Mouse (Mus musculus): ENCODE data around the gene Tmub2. TPM values are rescaled to one million over a fixed set of nuclear protein-coding genes. Genes with fewer than 3 reads are reported as not detected.
"Not testable (repeated sequence)": the region's sequence is repeated elsewhere in the genome, so short reads cannot be mapped to it uniquely, and the experiment has no call there.

Tmub2 gene
- total RNA-seq, 4 experiments from 2014 or later, result 14.7 to 15.8 (median 15.0) TPM

DNA sequence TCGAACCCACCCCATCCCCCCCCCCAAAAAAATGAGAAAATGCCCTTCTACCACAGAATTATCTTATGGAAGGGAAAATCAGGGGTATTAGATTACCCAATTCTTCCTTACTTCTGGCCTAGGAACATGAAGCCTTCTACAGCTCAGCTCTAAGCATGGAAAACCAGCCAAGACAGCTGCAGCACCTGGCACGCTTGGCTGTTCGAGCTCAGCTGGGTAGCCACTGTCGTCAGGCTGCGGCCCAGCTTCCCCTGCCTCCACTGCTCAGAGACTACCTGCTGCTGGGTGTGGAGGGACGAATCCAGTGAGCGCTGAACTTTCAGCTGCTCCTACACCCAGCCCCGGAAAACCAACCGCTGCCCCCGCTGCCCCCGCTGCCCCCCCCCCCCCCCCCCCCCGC, 7.0 kb upstream of the Tmub2 start:
- peak in 1 of 2 experiments; percentile 47 for DNase-seq (ENCODE audit: low spot score in 2 of 2)

DNA sequence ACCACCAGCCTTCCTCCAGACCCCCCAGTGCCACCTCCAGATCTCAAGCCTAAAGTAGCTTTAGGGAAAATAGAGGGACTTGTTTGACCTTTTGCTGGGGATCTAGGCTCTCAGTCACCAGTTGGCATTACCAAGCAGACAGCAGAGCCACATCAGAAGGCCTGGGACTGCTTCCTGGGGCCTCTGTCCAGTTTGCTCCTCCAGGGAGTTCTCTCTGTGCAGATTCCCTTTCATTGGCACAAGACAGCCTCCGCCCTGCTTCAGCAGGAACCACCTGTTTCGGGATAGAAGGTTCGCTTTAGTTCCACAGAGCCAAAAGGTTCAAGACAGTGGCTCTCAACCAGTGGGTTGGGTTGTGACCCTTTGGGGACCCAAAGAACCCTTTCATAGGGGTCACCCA, 5.1 kb upstream of the Tmub2 start:
- DNase-seq (ENCODE audit: low spot score in 2 of 2), result peak; percentile 55 to 63

DNA sequence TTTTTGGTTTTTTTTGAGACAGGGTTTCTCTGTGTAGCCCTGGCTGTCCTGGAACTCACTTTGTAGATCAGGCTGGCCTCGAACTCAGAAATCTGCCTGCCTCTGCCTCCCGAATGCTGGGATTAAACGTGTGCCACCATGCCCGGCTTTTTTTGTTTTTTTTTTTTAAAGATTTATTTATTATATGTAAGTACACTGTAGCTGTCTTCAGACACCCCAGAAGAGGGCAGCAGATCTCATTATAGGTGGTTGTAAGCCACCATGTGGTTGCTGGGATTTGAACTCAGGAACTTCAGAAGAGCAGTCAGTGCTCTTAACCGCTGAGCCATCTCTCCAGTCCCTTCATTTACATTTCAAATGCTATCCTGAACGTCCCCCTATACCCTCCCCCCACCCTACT, 4.5 kb upstream of the Tmub2 start:
- DNase-seq (ENCODE audit: low spot score in 2 of 2), result not testable (repeated sequence)

DNA sequence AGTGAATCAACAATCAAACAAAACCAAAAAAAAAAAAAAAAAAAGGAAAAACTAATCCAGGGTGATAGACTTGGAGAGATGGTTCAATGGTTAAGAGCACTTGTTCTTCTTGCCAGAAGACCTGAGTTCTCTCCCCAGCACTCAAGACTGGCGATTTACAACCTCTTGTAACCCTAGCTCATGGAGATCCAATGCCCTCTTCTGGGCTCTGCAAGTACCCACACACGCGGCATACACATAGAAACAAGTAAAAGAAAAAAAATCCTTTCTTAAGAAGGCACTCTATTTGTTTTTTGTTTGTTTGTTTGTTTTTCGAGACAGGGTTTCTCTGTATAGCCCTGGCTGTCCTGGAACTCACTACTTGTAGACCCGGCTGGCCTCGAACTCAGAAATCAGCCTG, 809 bp upstream of the Tmub2 start:
- no peak for DNase-seq (ENCODE audit: low spot score in 2 of 2)

DNA sequence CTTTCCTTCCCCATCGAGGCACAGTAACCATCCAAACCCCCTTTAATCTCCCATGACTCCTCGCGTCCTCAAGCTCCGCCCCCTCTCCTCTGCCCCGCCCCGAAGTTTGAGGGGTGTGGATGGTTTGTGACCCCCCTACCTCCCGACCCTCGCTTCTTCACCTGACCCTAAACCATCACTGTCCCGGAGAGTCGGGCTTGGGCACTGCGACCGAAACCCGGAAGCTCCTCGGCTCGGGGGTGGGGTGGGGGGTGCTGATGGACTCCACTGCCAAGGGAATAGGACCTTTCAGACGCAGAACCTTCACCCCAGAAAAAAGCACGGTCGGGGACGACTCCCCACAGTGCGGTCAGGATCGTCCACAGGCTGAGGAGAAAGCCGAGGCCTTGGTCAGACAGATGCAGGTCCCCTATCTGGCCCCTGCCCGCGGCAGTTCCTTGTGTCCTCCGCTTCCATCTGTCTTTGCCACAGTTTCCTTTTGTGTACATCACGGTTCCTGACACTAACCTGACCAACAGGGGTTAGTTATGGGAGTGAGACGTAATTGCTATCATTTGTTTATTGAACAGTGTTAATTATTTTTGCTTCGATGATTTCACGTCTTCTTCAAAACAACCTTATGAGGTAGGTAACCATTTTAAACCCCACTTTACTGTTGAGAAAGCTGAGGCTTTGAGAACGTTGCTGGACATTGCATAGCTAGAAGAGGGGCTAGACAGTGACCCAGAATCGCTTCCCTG, 534 bp downstream of the Tmub2 start:
- no peak for DNase-seq (ENCODE audit: low spot score in 2 of 2)

DNA sequence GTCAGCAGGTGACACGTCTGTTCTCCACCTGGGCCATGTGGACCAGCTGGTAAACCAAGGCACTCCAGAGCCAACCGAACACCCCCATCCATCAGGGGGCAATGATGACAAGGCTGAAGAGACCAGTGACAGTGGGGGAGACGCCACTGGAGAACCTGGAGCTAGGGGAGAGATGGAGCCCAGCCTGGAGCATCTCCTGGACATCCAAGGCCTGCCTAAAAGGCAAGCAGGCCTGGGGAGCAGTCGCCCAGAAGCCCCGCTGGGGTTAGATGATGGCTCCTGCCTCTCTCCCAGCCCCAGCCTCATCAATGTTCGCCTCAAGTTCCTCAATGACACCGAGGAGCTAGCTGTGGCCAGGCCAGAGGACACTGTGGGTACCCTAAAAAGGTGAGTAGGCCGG, 2.8 kb downstream of the Tmub2 start:
- no peak for DNase-seq (ENCODE audit: low spot score in 2 of 2)

DNA sequence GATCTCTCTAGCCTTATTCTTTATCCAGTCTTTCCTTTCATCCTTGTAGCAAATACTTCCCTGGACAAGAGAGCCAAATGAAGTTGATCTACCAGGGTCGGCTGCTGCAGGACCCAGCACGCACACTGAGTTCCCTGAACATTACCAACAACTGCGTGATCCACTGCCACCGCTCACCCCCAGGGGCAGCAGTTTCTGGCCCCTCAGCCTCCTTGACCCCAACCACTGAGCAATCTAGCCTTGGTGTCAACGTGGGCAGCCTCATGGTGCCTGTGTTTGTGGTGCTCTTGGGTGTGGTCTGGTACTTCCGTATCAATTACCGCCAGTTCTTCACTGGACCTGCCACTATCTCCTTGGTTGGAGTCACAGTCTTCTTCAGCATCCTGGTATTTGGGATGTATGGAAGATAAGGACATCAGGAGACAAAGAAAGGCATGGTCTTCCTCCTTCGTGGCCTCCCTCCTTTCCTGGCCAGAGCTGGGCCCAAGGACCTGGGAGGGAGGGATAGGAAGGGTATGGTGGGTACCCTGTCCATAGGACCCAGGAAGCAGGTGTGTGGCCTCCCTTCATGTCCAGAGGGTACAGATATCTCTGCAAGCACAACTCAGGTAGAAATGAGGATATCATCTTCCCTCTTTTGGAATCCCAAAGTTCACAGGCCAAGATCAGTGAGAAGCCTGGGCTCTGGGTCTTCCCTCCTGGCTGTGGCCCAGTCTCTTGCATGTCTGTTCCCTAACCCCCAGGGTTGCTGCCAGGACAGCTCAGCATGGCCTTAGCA, 3.5 kb downstream of the Tmub2 start:
- no peak for DNase-seq (ENCODE audit: low spot score in 2 of 2)

DNA sequence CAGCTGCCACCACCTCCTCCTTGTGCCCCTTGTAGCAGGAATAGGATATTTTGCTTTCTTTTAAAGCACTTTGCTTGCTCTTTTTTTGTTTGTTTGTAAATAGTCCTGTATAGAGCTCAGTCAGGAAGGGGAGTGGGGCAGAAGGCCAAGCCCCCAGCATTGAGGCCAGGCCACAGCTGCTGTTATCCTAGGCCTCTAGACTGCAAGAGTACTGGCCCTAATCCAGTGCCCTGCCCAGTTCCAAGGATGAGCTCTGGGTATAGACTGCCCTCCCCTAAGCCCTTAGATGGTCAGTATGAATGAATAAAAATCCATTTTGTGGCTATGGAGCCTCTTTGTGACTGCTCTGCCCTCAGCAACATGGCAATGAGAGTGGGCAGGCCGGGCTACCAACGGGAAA, 4.2 kb downstream of the Tmub2 start:
- DNase-seq (ENCODE audit: low spot score in 2 of 2), result no peak

DNA sequence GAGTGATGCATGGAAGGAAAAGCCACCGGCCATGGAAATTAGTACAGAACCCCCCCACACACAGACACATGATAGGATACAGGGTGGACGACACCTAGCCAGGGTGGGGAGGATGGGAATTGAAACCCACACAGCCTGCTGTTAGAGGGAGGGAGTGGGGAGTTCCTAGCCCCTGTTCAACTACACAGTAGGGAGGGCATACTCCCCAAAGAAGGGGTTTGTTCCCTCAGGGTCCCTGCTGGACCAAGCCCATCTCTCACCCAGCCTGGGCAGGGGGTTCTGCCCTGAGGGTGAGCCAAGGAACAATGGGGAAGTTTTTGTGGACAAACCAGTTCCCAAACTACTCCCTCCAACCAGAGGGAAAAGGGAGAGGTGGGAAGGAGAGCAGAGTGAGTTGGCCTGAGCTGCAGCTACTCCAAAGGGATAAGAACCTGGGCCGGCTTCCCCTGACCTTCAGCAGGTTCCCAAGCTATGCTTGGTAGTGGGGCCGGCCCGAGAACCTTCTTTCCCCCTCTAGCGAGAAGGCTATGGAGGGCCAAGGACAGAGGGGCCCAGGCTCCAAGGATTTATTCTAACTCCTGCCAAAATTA, 4.9 kb downstream of the Tmub2 start:
- no peak for DNase-seq (ENCODE audit: low spot score in 2 of 2)

DNA sequence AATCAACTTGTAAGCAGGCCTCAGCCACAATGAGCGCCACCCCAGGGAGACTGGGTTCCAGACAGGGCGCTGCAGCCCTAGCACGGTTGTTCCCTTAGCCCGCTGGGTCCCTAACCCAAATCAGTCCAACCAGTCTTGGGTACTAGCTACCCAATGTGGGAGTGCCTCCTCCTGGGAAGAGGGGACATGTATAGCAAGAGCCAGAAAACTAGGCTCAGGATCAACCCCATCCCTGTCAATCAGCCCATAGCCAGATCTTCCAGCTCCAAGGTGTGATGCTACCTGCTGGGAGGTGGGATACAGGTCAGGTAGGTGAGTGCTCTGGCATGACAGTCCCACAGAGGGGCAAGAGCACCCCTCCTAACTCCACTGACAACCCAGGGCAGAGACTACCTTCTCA, 5.4 kb downstream of the Tmub2 start:
- DNase-seq (ENCODE audit: low spot score in 2 of 2), result no peak

DNA sequence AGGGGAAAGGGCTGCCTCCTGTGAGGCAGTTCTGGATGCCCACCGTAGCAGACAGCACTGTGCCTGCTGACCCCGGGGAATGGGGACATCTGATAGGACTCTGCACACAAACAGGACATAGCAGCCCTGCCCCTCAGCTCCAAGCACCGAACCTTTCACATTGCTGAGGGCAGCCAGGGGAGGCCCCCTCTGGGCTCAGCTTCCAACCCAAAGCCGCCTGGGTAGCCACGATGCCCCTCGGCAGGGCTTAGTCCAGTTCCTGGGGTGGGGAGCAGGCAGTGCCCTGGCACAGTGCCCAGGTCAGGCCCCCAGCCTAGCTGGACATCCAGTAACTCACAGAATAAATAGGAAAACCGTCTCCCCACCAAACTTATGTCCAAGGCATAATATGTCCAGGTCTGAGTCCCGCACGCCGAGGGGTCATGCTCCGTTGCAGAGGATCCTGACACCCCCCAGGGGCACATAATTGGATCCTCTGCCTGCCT, 6.4 kb downstream of the Tmub2 start:
- DNase-seq (ENCODE audit: low spot score in 2 of 2), result no peak

DNA sequence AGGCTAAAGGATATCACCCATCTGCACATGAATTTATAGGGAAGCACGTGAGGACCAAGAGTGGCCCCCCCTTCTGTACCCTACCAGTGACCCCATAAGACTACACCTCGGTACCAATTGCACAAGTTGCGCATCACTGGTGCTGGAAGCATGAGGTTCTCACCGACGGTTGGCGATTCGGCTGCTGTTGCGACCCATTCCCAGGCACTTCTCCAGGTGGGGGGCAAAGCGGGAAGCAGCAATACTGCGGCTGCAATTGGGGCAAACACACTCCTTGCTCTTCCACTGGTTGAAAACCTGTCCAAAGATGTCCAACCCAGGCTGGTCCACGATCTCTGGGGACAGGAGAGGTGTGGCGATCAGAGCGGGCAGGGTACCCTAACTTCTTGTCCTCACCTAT, 9.2 kb downstream of the Tmub2 start:
- DNase-seq (ENCODE audit: low spot score in 2 of 2), result no peak

DNA sequence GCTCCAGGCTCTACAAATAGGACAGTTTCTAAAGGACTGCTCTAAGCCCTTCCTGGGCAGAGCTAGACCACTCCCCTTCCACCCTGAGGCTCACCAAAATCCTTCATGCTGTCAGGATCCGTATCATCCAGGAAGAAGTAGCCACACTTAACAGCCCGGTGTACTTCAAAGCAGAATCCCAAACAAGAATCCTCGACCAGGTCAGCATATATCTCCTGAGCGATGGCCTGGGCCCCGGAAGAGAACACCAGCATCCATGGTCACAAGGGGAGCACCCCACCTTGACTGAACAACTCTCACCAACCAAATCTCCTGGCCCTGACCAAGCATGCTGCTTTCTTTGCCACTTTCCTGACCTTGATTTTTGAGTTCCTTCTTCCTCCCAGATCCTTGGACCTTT, 9.7 kb downstream of the Tmub2 start:
- DNase-seq (ENCODE audit: low spot score in 2 of 2), result no peak

DNA sequence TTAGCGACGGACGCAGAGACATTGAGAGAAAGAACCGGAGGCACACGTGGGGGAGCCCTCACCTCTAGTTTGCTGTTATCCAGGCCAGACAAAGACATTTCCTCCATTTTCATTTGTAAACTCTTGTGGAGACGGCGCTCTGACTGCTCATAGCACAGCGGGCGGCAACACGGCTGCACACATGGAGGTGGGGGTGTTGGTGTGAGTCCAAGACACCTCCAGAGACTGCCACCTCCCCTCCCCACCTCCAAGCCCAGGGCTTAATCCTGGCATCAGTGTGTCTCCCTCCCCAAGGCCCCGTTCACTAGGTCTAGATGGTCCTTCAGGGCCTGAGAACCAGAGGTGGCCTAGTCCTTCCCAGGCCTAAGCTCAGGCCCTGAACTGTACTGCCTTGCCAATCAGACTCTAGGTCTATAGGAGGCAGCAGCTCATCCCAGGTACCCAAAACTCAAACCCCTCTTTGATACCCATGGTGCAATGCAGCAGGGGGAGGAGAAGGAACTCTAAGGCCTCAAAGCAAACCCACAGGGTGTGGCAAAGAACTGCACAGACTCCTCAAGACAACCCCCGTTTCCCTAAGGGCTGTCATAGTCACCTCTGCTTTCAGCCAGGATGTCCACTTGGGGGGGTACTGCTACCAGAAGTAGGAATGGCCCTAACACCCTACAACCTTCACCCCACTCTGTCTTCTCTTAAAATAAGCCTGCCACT, 10.3 kb downstream of the Tmub2 start:
- DNase-seq (ENCODE audit: low spot score in 2 of 2), result no peak

DNA sequence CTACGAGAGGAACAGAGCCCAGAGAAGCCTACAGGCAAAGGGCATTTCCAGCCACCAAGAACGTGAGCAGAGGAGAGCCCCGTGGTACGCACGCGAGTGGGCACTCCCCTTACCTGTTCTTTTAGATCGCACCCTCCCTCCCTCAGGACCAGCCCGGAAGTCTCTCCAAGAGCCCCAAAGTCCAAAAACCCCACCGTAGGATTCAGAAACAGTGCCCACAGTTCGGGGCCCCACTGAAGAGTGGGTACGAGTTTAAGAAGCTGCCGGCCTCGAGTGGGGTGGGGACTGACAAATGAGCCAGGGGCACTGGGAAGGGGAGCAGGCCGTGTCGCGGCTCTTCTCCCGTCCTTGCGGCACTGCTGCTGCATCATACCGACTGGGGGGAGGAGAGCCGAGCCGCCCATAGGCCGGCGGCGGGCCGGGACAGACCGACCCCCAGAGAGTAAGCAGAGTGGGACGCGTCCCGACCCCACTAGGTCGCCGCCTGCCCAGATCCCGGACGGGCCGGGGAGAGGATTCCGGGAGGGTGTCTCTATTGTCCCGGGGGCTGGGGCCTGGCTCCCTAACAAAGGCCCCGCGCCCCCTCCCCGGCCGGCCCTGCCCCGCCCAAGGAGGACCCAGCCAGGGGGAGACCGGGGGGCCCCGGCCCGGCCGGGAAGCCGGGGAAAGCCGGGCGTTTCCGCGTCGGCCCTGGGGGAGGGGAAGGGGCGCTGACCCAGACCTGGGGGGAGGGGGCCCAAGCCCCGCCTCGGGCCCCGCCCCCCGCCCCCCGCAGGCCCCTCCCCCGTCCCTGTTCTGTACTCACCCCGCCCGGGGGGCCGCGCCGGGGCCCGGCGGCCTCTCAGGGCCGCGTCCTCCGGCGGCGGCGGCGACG, 11.1 kb downstream of the Tmub2 start:
- no peak for DNase-seq (ENCODE audit: low spot score in 2 of 2)

DNA sequence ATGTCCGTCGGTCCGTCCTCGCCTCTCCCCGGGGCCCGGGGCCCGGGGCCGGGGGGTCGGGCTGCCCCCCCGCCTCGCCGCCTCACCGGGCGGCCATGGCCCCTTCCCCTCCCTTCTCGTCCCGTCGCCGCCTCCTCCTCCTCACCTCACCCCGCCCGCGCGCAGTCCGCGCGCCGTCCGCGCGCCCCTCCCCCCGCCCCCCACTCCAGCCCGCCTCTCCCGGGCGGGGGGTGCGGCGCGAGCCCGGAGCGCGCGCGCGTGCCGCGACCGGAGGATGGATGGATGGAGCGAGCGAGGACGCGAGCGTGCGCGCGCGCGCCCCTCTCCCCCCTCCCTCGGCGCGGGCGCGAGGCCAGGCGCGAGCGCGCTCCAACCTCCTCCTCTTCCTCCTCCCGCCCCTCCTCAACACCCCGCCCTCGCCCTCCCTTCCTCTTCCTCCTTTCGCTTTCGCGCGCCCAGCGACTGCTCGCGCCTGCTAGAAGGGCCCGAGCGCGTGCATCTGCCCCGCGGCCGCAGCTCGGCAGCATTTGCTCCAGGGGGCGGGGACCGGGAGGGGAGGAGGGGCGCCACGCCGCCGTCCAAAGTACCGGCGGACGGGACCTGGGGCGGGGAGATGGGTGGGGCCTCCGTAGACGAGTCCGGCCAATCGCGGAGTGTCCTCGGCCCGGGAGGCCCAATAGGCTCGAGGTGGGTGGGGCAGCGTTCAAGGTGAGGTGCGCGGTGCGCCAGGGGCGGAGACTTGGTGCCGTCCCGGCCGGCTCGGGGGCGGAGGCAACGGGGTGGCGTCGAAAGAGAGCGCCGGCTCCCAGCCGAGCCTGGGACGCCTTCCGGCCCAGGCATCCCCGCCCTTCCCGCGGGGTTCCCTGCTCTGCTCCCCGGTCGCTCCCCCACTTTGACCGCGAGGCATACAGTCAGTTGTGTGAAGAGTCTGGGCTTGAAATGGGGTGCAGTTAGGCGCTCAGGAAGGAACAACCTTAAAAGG, 12.1 kb downstream of the Tmub2 start, which contains the start of gene Atxn7l3:
Atxn7l3 (minus strand) TSS at position 141 of the 982 bp plus-strand sequence.
- DNase-seq (ENCODE audit: low spot score in 2 of 2), result peak; percentile 97 to 99

DNA sequence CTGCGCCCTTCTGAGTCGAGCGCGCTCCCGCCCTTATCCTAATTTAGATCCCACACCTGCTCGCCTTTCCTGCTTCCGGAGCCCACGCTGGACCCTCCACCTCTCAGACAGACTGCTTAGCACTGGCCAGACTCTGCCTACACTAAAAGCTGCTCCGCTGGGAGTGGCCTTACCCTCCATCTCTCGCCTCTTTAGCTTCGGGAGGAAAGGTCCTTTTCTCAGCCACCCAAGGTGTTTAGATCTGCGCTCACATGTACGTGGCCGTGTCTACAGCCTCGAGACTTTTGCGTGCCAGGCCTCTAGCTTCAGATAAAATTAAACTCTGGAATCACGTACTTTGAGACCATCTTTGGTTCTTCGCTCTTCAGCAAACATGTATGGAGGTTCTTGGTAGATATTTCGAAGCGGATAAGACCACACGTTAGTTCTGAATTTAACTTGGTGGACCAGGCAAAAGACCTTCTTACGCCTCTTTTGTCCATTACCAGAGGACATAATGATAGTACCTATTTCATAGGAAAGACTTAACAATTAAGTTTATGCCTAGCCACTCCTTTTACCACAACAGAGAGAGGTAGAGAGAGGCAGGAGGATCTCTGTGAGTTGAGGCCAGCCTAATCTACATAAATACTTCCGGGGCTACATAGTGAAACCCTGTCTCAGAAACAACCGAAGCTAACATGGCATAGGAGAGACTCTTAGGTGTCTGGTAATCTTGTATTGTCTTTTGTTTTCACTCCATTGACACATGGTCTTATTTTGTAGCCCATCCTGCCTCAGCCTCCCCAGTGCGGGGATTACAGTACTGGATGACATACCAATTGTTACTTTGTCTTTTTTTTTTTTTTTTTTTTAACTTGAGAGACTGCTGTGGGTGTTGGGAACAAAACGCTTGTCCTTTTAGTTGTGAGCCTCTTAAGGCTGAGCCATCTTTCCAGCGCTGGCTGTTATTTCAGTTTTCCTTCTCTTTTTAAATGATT, 13.1 kb downstream of the Tmub2 start:
- no peak for DNase-seq (ENCODE audit: low spot score in 2 of 2)

DNA sequence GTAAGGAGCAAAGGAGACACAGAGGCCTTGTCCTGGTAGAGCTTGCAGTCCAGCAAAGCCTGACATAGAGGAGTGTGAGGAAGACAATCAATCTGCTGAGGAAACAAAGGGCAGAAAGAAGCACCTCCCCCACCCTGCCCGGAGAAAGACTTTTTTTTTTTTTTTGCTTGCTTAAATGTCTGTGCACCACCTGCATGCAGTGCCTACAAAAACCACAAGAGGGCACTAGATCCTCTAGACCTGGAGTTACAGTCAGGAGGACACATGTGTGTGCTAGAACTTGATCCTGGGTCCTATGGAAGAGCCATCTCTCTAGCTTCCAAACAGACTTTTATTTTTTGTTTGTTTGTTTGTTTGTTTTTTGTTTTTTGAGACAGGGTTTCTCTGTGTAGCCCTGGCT, 15.1 kb downstream of the Tmub2 start:
- no peak for DNase-seq (ENCODE audit: low spot score in 2 of 2)

Data from gastrocnemius, adult 8-10 months (tissue).